ENCODE assay signal across 9 mouse cellular contexts in the genomic region with DNA sequence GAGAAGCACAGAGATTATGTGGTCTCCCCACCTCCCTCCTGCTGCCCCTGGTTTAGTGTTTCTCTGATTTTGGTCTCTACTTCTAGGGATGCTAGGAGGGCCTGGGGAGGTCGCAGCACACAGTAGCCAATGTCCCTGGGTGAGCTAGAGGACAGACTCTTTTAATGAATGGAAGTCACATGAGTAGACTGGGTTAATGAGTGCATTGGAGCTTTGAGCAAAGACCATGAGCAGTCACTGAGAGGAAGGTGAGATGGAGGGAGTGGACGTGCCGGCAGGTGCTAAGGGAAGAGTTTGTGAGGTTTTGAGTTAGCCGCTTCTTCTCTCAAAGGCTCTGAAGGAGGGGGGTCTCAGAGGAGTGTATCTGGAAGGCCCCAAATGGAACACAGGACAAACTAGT. TPM values are rescaled to one million over a fixed set of nuclear protein-coding genes. Genes with fewer than 3 reads are reported as not detected.
DNase-seq lines count a peak whose midpoint lies in the region; ATAC-seq and TF ChIP-seq lines count a peak whose summit lies in the region.
"Had no signal": no experiment of that assay in that cellular context is flagged by ENCODE, and none has a peak within 500 bp of the region (broad histone marks: within the 10 kb centered on the region; RNA-seq: fewer than 3 reads in every experiment).

No protein-coding gene starts in this region.

- intact Hi-C loops in heart, postnatal 14 days (cut with DNase I), result no loop called here
- intact Hi-C loops in left cerebral cortex, postnatal 10 days (cut with DNase I), result no loop called here
- intact Hi-C loops in left cerebral cortex, adult 2 months (cut with DNase I), result no loop called here

- no peaks in the 10 kb centered on the region for H3K9me3 ChIP-seq in heart, embryonic 15.5 days (replicated peaks)
- H3K9me3 ChIP-seq in kidney, postnatal 0 days (replicated peaks; ENCODE audit: low read length), result no peaks in the 10 kb centered on the region
- no peaks in the 10 kb centered on the region for H3K9me3 ChIP-seq in midbrain, postnatal 0 days (ENCODE audit: low read length)

- H3K27ac ChIP-seq in heart, embryonic 15.5 days, result no peak overlapping the region
- no peak overlapping the region for H3K27ac ChIP-seq in embryonic fibroblast, embryonic 13.5 days (ENCODE audit: insufficient read depth, low read length)
- H3K27ac ChIP-seq in kidney, postnatal 0 days, result no peak overlapping the region; the same call in 1 of the 2 replicates
- H3K27ac ChIP-seq in midbrain, postnatal 0 days (ENCODE audit: low read depth, low read length), result peak overlapping the region; percentile 43; the same call in 1 of the 2 replicates
- no peak overlapping the region for H3K27ac ChIP-seq in left cerebral cortex, adult 2 months

- H3K4me3 ChIP-seq in heart, embryonic 15.5 days, result no peak overlapping the region
- peak overlapping the region; percentile 23 for H3K4me3 ChIP-seq in embryonic fibroblast, embryonic 13.5 days (ENCODE audit: insufficient read depth, low read length)
- H3K4me3 ChIP-seq in kidney, postnatal 0 days (replicated peaks; ENCODE audit: low read depth, low read length), result 0 out of 2 replicates have a peak overlapping the region, but pooled peaks have one; percentile 9
- H3K4me3 ChIP-seq in midbrain, postnatal 0 days (ENCODE audit: low read depth, low read length), result peak overlapping the region; percentile 48
- H3K4me3 ChIP-seq in left cerebral cortex, adult 2 months, result no peak overlapping the region

- no peak for TF ChIP-seq POLR2A in embryonic fibroblast, embryonic 13.5 days (IDR thresholded peaks at IDR 0.05; ENCODE audit: low read depth, low read length)

- ATAC-seq in heart, embryonic 15.5 days (replicated peaks; ENCODE audit: insufficient number of reproducible peaks, insufficient read depth, low FRiP score, low read depth), result no peak
- ATAC-seq in kidney, postnatal 0 days (replicated peaks; ENCODE audit: low FRiP score, low read depth), result no peak
- ATAC-seq in midbrain, postnatal 0 days (ENCODE audit: low FRiP score), result no peak

- H3K36me3 ChIP-seq in heart, embryonic 15.5 days, result peaks cover 26% of the 10 kb centered on the region; the same call in 1 of the 2 replicates
- peaks cover 18% of the 10 kb centered on the region; the same call in 1 of the 2 replicates for H3K36me3 ChIP-seq in kidney, postnatal 0 days (ENCODE audit: insufficient read depth, low read length)
- H3K36me3 ChIP-seq in midbrain, postnatal 0 days (ENCODE audit: insufficient read depth, low read length), result peaks cover 23% of the 10 kb centered on the region

- WGBS in heart, embryonic 15.5 days, result 73% methylated on average over 4 of the region's 4 CpGs
- WGBS in kidney, postnatal 0 days, result 44% methylated on average over 4 of the region's 4 CpGs
- WGBS in midbrain, postnatal 0 days, result 22% methylated on average over 4 of the region's 4 CpGs

- TF ChIP-seq CTCF in embryonic fibroblast, embryonic 13.5 days (IDR thresholded peaks at IDR 0.05; ENCODE audit: borderline replicate concordance, insufficient read depth, low read length), result no peak
- no peak for TF ChIP-seq CTCF in kidney, postnatal 0 days (IDR thresholded peaks at IDR 0.05; ENCODE audit: low read depth)
- TF ChIP-seq CTCF in midbrain, postnatal 0 days (IDR thresholded peaks at IDR 0.05), result no peak
- no peak for TF ChIP-seq CTCF in left cerebral cortex, adult 2 months (IDR thresholded peaks at IDR 0.05)

- H3K27me3 ChIP-seq in heart, embryonic 15.5 days, result no peaks in the 10 kb centered on the region
- no peaks in the 10 kb centered on the region for H3K27me3 ChIP-seq in kidney, postnatal 0 days (ENCODE audit: insufficient read depth, low read length)
- no peaks in the 10 kb centered on the region for H3K27me3 ChIP-seq in midbrain, postnatal 0 days (ENCODE audit: insufficient read depth, low read length)

- DNase-seq in heart, postnatal 14 days, result no peak
- DNase-seq in kidney, postnatal 0 days (ENCODE audit: low spot score), result peak; percentile 57
- no peak for DNase-seq in midbrain, postnatal 0 days (ENCODE audit: low spot score)
- DNase-seq in ovary, postnatal 36 days (ENCODE audit: low spot score), result no peak
- DNase-seq in left cerebral cortex, postnatal 10 days (ENCODE audit: extremely low spot score in 1 of 2, low spot score in 2 of 2), result no peak
- DNase-seq in left cerebral cortex, adult 2 months (ENCODE audit: extremely low spot score in 1 of 2, low spot score in 2 of 2), result no peak

- H3K9ac ChIP-seq in heart, embryonic 15.5 days, result no peak overlapping the region
- 0 out of 2 replicates have a peak overlapping the region, but pooled peaks have one; percentile 37 for H3K9ac ChIP-seq in kidney, postnatal 0 days (ENCODE audit: low read depth, low read length)
- H3K9ac ChIP-seq in midbrain, postnatal 0 days (replicated peaks; ENCODE audit: low read length, poor library complexity, severe bottlenecking), result peak overlapping the region; percentile 45

- peak overlapping the region; percentile 74 for H3K4me2 ChIP-seq in heart, embryonic 15.5 days
- peak overlapping the region; percentile 89 for H3K4me2 ChIP-seq in kidney, postnatal 0 days (ENCODE audit: low read length)
- H3K4me2 ChIP-seq in midbrain, postnatal 0 days (ENCODE audit: low read depth, low read length, poor library complexity, severe bottlenecking), result peak overlapping the region; percentile 84

- peaks cover 61% of the 10 kb centered on the region for H3K4me1 ChIP-seq in heart, embryonic 15.5 days (replicated peaks)
- H3K4me1 ChIP-seq in embryonic fibroblast, embryonic 13.5 days (ENCODE audit: control insufficient read depth, insufficient read depth, low read length), result peaks cover 10% of the 10 kb centered on the region; the same call in 1 of the 2 replicates
- peaks cover 43% of the 10 kb centered on the region for H3K4me1 ChIP-seq in kidney, postnatal 0 days (replicated peaks; ENCODE audit: insufficient read depth, low read length)
- peaks cover 19% of the 10 kb centered on the region for H3K4me1 ChIP-seq in midbrain, postnatal 0 days (ENCODE audit: insufficient read depth, low read length)

RNA-seq across cellular contexts. Expression of gene Mex3a, which starts 3.3 kb away (rescaled TPM):
- 6.5 and 8.0 TPM in 2 replicates for polyA plus RNA-seq in heart, embryonic 15.5 days (2015; fragmentation: Nextera tagmentation; extraction: Ambion mirVana)
- 1 to 10 TPM in 1 of 2 experiments, under 1 TPM in 1; 0.81 to 2.0 TPM for total RNA-seq in heart, postnatal 14 days (2021)
- 25.7 and 33.6 TPM in 2 replicates for polyA plus RNA-seq in embryonic fibroblast, embryonic 13.5 days (2011; ENCODE audit: insufficient read length, low read depth, missing spikeins)
- 12.5 and 13.8 TPM in 2 replicates for polyA plus RNA-seq in kidney, postnatal 0 days (2015; fragmentation: Nextera tagmentation; extraction: Ambion mirVana)
- total RNA-seq in midbrain, postnatal 0 days (2014; rRNA removed), result 56.9 and 58.2 TPM in 2 replicates
- 15.4 and 16.1 TPM in 2 replicates for polyA plus RNA-seq in midbrain, postnatal 0 days (2015; fragmentation: Nextera tagmentation; extraction: Ambion mirVana)
- 10 to 100 TPM in 1 of 2 experiments, 1 to 10 TPM in 1; 6.9 to 10.7 TPM for total RNA-seq in left cerebral cortex, postnatal 10 days (2021)
- 1 to 10 TPM; 3.2 TPM for total RNA-seq in left cerebral cortex, adult 2 months (2021)

RNA-seq across cellular contexts. Expression of gene Rab25, which starts 12.6 kb away (rescaled TPM):
- 0.92 and 4.0 TPM in 2 replicates for polyA plus RNA-seq in heart, embryonic 15.5 days (2015; fragmentation: Nextera tagmentation; extraction: Ambion mirVana)
- under 1 TPM in 1 of 2 experiments, not detected in 1; 0.33 TPM for total RNA-seq in heart, postnatal 14 days (2021)
- not detected in 2 replicates for polyA plus RNA-seq in embryonic fibroblast, embryonic 13.5 days (2011; ENCODE audit: insufficient read length, low read depth, missing spikeins)
- polyA plus RNA-seq in kidney, postnatal 0 days (2015; fragmentation: Nextera tagmentation; extraction: Ambion mirVana), result 27.4 and 28.9 TPM in 2 replicates
- 0.60 TPM in 1 of 2 replicates, not detected in the other for total RNA-seq in midbrain, postnatal 0 days (2014; rRNA removed)
- 0.46 TPM in 1 of 2 replicates, not detected in the other for polyA plus RNA-seq in midbrain, postnatal 0 days (2015; fragmentation: Nextera tagmentation; extraction: Ambion mirVana)
- not detected for total RNA-seq in left cerebral cortex, postnatal 10 days (2021)
- total RNA-seq in left cerebral cortex, adult 2 months (2021), result not detected
- total RNA-seq: layer of hippocampus, postnatal 25 days had no signal

RNA-seq across cellular contexts. Expression of gene Lamtor2, which starts 17.3 kb away (rescaled TPM):
- polyA plus RNA-seq in heart, embryonic 15.5 days (2015; fragmentation: Nextera tagmentation; extraction: Ambion mirVana), result 119 and 144 TPM in 2 replicates
- total RNA-seq in heart, postnatal 14 days (2021), result 10 to 100 TPM; 77.7 TPM
- polyA plus RNA-seq in embryonic fibroblast, embryonic 13.5 days (2011; ENCODE audit: insufficient read length, low read depth, missing spikeins), result 74.4 and 81.1 TPM in 2 replicates
- 164 and 173 TPM in 2 replicates for polyA plus RNA-seq in kidney, postnatal 0 days (2015; fragmentation: Nextera tagmentation; extraction: Ambion mirVana)
- total RNA-seq in midbrain, postnatal 0 days (2014; rRNA removed), result 46.7 and 66.0 TPM in 2 replicates
- 187 and 205 TPM in 2 replicates for polyA plus RNA-seq in midbrain, postnatal 0 days (2015; fragmentation: Nextera tagmentation; extraction: Ambion mirVana)
- total RNA-seq in left cerebral cortex, postnatal 10 days (2021), result 100 to 1,000 TPM; 109 to 110 TPM
- 10 to 100 TPM; 98.3 to 99.1 TPM for total RNA-seq in left cerebral cortex, adult 2 months (2021)

RNA-seq across cellular contexts. Expression of gene Ubqln4, which starts 18.0 kb away (rescaled TPM):
- 30.0 and 34.9 TPM in 2 replicates for polyA plus RNA-seq in heart, embryonic 15.5 days (2015; fragmentation: Nextera tagmentation; extraction: Ambion mirVana)
- total RNA-seq in heart, postnatal 14 days (2021), result 10 to 100 TPM; 55.4 to 60.0 TPM
- 38.5 and 50.4 TPM in 2 replicates for polyA plus RNA-seq in embryonic fibroblast, embryonic 13.5 days (2011; ENCODE audit: insufficient read length, low read depth, missing spikeins)
- polyA plus RNA-seq in kidney, postnatal 0 days (2015; fragmentation: Nextera tagmentation; extraction: Ambion mirVana), result 35.1 and 35.9 TPM in 2 replicates
- 103 and 120 TPM in 2 replicates for total RNA-seq in midbrain, postnatal 0 days (2014; rRNA removed)
- 29.7 and 30.4 TPM in 2 replicates for polyA plus RNA-seq in midbrain, postnatal 0 days (2015; fragmentation: Nextera tagmentation; extraction: Ambion mirVana)
- total RNA-seq in left cerebral cortex, postnatal 10 days (2021), result 10 to 100 TPM; 78.8 to 82.6 TPM
- total RNA-seq in left cerebral cortex, adult 2 months (2021), result 100 to 1,000 TPM; 137 to 148 TPM

RNA-seq across cellular contexts. Expression of gene Lmna, which starts 25.8 kb away (rescaled TPM):
- 110 and 131 TPM in 2 replicates for polyA plus RNA-seq in heart, embryonic 15.5 days (2015; fragmentation: Nextera tagmentation; extraction: Ambion mirVana)
- 100 to 1,000 TPM; 128 TPM for total RNA-seq in heart, postnatal 14 days (2021)
- polyA plus RNA-seq in embryonic fibroblast, embryonic 13.5 days (2011; ENCODE audit: insufficient read length, low read depth, missing spikeins), result 401 and 426 TPM in 2 replicates
- polyA plus RNA-seq in kidney, postnatal 0 days (2015; fragmentation: Nextera tagmentation; extraction: Ambion mirVana), result 99.3 and 108 TPM in 2 replicates
- 57.6 and 75.0 TPM in 2 replicates for total RNA-seq in midbrain, postnatal 0 days (2014; rRNA removed)
- polyA plus RNA-seq in midbrain, postnatal 0 days (2015; fragmentation: Nextera tagmentation; extraction: Ambion mirVana), result 74.1 and 77.2 TPM in 2 replicates
- 10 to 100 TPM; 47.2 to 48.6 TPM for total RNA-seq in left cerebral cortex, postnatal 10 days (2021)
- total RNA-seq in left cerebral cortex, adult 2 months (2021), result 10 to 100 TPM; 59.3 to 61.7 TPM

Comparison
In these comparisons a context has a peak if more than half of its experiments do, and no peak if none do; other contexts are left out.
1. H3K4me3 ChIP-seq: peak in embryonic fibroblast, embryonic 13.5 days (single experiment), kidney, postnatal 0 days (single experiment) and midbrain, postnatal 0 days (single experiment); none in heart, embryonic 15.5 days (single experiment) and left cerebral cortex, adult 2 months (single experiment).
2. Peak in every context shown above with its lines, with median percentiles within 50 percentile points of each other: H3K4me2 ChIP-seq.